In genomic region chr1:74778934-74779486, GRCm38 (mm10) we compare ENCODE assay signal across 16 mouse cellular contexts. TPM values are rescaled to one million over a fixed set of nuclear protein-coding genes. Genes with fewer than 3 reads are reported as not detected.
"Had no signal": no experiment of that assay in that cellular context is flagged by ENCODE, and none has a peak within 500 bp of the region (broad histone marks: within the 10 kb centered on the region; RNA-seq: fewer than 3 reads in every experiment).

No protein-coding gene starts in this region.

- ATAC-seq: intestine, embryonic 16.5 days; liver, postnatal 0 days; lung, postnatal 0 days; midbrain, embryonic 13.5 days; midbrain, embryonic 16.5 days had no signal

- DNase-seq: kidney, adult 18-20 months; kidney, adult 9 months; kidney, postnatal 36 days; left cerebral cortex, postnatal 4 days; liver, postnatal 0 days; lung, embryonic 14.5 days; thymus, adult 18-20 months; thymus, postnatal 36 days had no signal

RNA-seq across cellular contexts. Expression of gene Wnt6, which starts 7.3 kb away (rescaled TPM):
- total RNA-seq: neutrophil, adult 5-6 weeks had no signal

RNA-seq across cellular contexts. Expression of gene Wnt10a, which starts 12.3 kb away (rescaled TPM):
- total RNA-seq: monocyte, adult 5-6 weeks; neutrophil, adult 5-6 weeks had no signal

RNA-seq across cellular contexts. Expression of gene Prkag3, which starts 30.0 kb away (rescaled TPM):
- total RNA-seq: layer of hippocampus, postnatal 10 days; left cerebral cortex, postnatal 14 days; left cerebral cortex, postnatal 4 days; monocyte, adult 5-6 weeks had no signal
